Mouse (Mus musculus) hindbrain, embryonic 12.5 days (tissue): Measurements from ENCODE around the gene Tsacc. TPM values are rescaled to one million over a fixed set of nuclear protein-coding genes. Genes with fewer than 3 reads are reported as not detected.

Experiments
- polyA plus RNA-seq: library from polyadenylated mRNA; unstranded; fragments of >200 nt; fragmentation: Nextera tagmentation; extraction: Ambion mirVana; gene quantifications from 2 replicates; pipeline ENCODE4 v1.2.1, GENCODE M21; 2016

Gene Tsacc
- polyA plus RNA-seq, 1 experiment from 2014 or later: 11.2 TPM

Other genes with a start within 250 kb of the Tsacc start
- gene Naxe, start 238.5 kb downstream of the Tsacc start, polyA plus RNA-seq: 135 and 137 TPM in 2 replicates
- 0.36 TPM in 1 of 2 replicates, not detected in the other for gene Ttc24, start 218.7 kb downstream of the Tsacc start, polyA plus RNA-seq
- gene Iqgap3, start 215.0 kb downstream of the Tsacc start, polyA plus RNA-seq: 14.7 and 14.9 TPM in 2 replicates
- gene Mef2d, start 154.6 kb downstream of the Tsacc start, polyA plus RNA-seq: 17.7 and 20.7 TPM in 2 replicates
- gene Rhbg, start 42.3 kb downstream of the Tsacc start, polyA plus RNA-seq: 0.23 and 0.25 TPM in 2 replicates
- gene Gm38392, start 9.8 kb downstream of the Tsacc start, polyA plus RNA-seq: 0.22 TPM in 1 of 2 replicates, not detected in the other
- 523 and 555 TPM in 2 replicates for gene Cct3, start 117 bp upstream of the Tsacc start, polyA plus RNA-seq
- 142 and 145 TPM in 2 replicates for gene Glmp, start 28.0 kb upstream of the Tsacc start, polyA plus RNA-seq
- gene Tmem79, start 39.1 kb upstream of the Tsacc start, polyA plus RNA-seq: 1.7 and 2.1 TPM in 2 replicates
- 83.3 and 83.8 TPM in 2 replicates for gene Smg5, start 39.3 kb upstream of the Tsacc start, polyA plus RNA-seq
- gene Paqr6, start 67.6 kb upstream of the Tsacc start, polyA plus RNA-seq: 2.2 and 2.8 TPM in 2 replicates
- not detected in 2 replicates for gene Bglap3, start 75.7 kb upstream of the Tsacc start, polyA plus RNA-seq
- gene Bglap2, start 81.7 kb upstream of the Tsacc start, polyA plus RNA-seq: not detected in 2 replicates
- not detected in 2 replicates for gene Bglap, start 87.5 kb upstream of the Tsacc start, polyA plus RNA-seq
- gene Pmf1, start 113.3 kb upstream of the Tsacc start, polyA plus RNA-seq: 73.3 and 82.3 TPM in 2 replicates
- gene Slc25a44, start 128.1 kb upstream of the Tsacc start, polyA plus RNA-seq: 24.9 and 25.9 TPM in 2 replicates
- 17.1 and 18.4 TPM in 2 replicates for gene Sema4a, start 164.2 kb upstream of the Tsacc start, polyA plus RNA-seq
- 48.9 and 61.6 TPM in 2 replicates for gene Lmna, start 213.0 kb upstream of the Tsacc start, polyA plus RNA-seq
- 44.2 and 44.5 TPM in 2 replicates for gene Mex3a, start 235.4 kb upstream of the Tsacc start, polyA plus RNA-seq